Mouse (Mus musculus) forebrain, embryonic 12.5 days (tissue): ENCODE results near the gene Ccdc71l. TPM values are rescaled to one million over a fixed set of nuclear protein-coding genes. Genes with fewer than 3 reads are reported as not detected.

Experiments used
- ATAC-seq: fragments of 200-750 bp; cut with Nextera tagmentation; 2 replicates; pipeline ENCODE4 v1.8.0; 2017; ENCODE audit warnings: moderate TSS enrichment; ENCODE audit not compliant: low FRiP score
- H3K27ac ChIP-seq: fragments of 300-500 bp; sonication (generic); 2 replicates; pipeline ENCODE4 v1.5.1; 2016; ENCODE audit warnings: mild to moderate bottlenecking
- H3K27me3 ChIP-seq: fragments of 300-500 bp; sonication (generic); 2 replicates; pipeline ENCODE4 v1.6.1; 2016; ENCODE audit warnings: mild to moderate bottlenecking
- H3K36me3 ChIP-seq: fragments of 300-500 bp; sonication (generic); replicated peaks from 2 replicates; pipeline ENCODE4 v1.6.1; 2016; ENCODE audit warnings: mild to moderate bottlenecking
- H3K4me1 ChIP-seq: fragments of 300-500 bp; sonication (generic); 2 replicates; pipeline ENCODE4 v1.6.1; 2016
- H3K4me2 ChIP-seq: fragments of 300-500 bp; sonication (generic); 2 replicates; pipeline ENCODE4 v1.6.1; 2016; ENCODE audit warnings: mild to moderate bottlenecking, moderate library complexity
- H3K4me3 ChIP-seq: fragments of 300-500 bp; sonication (generic); replicated peaks from 2 replicates; pipeline ENCODE4 v1.5.1; 2016; ENCODE audit warnings: mild to moderate bottlenecking
- H3K9ac ChIP-seq: fragments of 300-500 bp; sonication (generic); 2 replicates; pipeline ENCODE4 v1.6.1; 2016; ENCODE audit warnings: mild to moderate bottlenecking
- H3K9me3 ChIP-seq: fragments of 300-500 bp; sonication (generic); 2 replicates; pipeline ENCODE4 v1.6.1; 2016
- WGBS: fragments of 180-500 bp; shearing (Covaris S2); methylation state at CpG from one replicate; pipeline ENCODE4 v1.1.7; 2016; 5-methylcytosine and 5-hydroxymethylcytosine counted together
- polyA plus RNA-seq: library from polyadenylated mRNA; unstranded; fragments of >200 nt; fragmentation: Nextera tagmentation; extraction: Ambion mirVana; gene quantifications from 2 replicates; pipeline ENCODE4 v1.2.1, GENCODE M21; 2016

The Ccdc71l gene
- polyA plus RNA-seq, 1 experiment from 2014 or later: 5.9 TPM

GRCm38 (mm10) chr12:32431004-32431403, 52.5 kb downstream of the Ccdc71l start:
- 75% methylated on average over 1 of the region's 1 CpGs for WGBS
- H3K9ac ChIP-seq: no peak overlapping the region
- H3K4me1 ChIP-seq: no peaks in the 10 kb centered on the region
- no peak overlapping the region for H3K27ac ChIP-seq
- no peak overlapping the region for H3K4me3 ChIP-seq
- H3K27me3 ChIP-seq: no peaks in the 10 kb centered on the region
- H3K36me3 ChIP-seq: no peaks in the 10 kb centered on the region
- no peak overlapping the region for H3K4me2 ChIP-seq
- H3K9me3 ChIP-seq: no peaks in the 10 kb centered on the region
- ATAC-seq: no peak

Other genes starting within 250 kb of the Ccdc71l start
- 1.00 and 1.1 TPM in 2 replicates for gene Pik3cg, start 170.0 kb upstream of the Ccdc71l start, polyA plus RNA-seq